Mouse (Mus musculus) frontal cortex, postnatal 10 days (tissue): ENCODE results near the gene Kcnh1.

Experiments used
- DNase-seq, 2 experiments: peaks; one replicate each; pipeline ENCODE4 v3.0.0; 2022; ENCODE audit warnings: low spot score in 2 of 2, mixed read lengths in 1 of 2

The Kcnh1 gene

DNA sequence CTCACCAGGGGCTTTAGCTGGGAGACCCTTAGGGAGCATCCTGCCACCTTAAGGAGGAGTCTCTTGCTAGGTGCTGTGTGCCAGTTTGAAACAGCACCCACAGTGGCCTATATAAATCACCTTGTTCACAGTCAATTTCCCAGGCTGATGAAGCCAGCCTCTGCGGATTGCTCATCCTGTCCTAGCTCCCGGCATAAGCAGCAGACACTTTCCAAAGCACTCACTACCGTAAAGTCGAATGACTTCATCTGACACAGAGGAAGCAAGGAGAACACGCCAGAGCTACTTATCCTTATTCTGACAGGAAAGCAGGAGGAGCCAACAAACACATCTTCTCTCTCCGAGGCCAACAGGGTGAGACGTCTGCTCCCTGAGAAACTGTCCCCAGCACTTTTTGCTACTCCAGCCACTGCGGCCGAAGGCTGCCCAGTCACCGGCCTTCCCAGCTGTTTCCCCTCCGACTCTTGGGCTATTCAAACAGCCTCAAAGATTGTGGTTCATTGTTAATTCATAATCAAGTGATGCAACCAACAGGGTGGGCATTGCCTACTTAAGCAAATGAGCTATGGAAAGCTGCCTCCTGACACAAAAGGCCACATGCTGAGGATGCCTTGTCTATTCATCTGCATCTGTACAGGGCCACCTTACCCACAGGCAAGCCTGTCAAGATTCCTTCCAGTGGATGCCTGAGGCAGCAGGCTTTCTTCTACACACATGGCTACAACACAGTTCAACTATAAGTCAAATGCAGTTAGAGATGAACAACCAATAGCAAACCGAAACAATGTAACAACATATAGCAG, 332.0 kb downstream of the Kcnh1 start:
- no peak for DNase-seq

DNA sequence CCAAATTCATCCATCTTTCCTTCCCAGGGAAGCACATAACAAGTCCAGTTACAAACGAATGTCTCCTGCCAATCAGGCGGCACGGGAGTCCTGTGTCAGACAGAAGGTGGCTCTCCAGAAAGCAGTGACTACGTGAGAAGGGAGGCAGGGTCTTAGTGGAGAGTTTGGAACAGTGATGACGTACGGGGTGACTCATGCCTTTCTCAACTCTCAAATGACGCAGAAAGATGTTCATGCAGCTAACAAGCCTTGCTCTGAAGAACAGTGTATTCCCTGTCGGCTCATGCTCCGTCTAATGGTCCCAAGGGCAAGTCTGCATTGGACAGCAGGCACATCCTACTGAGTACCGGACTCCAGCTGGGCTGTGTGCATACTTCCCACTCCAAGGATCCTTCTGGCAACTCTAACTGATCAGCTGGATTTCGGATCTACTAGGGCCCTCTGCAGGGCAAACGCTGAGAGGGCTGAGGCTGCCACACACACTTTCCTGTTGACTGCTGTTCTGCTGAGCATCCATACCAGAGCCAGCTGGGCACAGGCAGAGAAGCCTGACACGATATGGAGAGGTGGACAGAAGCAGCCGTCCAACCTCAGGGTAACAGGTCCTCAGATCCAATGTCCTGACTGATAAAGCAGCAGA, 335.3 kb downstream of the Kcnh1 start:
- no peak for DNase-seq

GRCm38 (mm10) chr1:192531490-192532146, 341.0 kb downstream of the Kcnh1 start:
- no peak for DNase-seq

DNA sequence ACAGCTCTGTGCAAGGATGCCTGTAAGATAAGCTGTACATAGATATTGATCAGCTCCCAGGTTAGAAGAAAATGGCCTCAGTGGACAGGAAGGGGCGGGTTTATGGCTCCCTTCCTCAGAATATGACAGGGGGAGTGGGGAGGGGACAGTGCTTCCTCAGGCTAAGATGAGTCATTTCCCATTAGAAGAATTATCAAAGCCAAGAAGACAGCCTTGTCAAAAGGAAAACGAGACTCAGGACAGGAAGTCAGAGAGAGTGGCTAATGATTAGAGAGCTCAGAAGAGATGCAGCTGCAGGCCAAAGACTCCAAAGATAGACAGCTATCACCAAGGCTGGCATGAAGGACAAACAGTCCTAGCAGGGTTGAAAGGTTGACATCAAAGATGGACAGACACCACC, 341.6 kb downstream of the Kcnh1 start:
- DNase-seq: no peak

- no peak for DNase-seq
These were observed 342.4 kb downstream of the Kcnh1 start for GRCm38 (mm10) chr1:192533016-192533415.

DNA sequence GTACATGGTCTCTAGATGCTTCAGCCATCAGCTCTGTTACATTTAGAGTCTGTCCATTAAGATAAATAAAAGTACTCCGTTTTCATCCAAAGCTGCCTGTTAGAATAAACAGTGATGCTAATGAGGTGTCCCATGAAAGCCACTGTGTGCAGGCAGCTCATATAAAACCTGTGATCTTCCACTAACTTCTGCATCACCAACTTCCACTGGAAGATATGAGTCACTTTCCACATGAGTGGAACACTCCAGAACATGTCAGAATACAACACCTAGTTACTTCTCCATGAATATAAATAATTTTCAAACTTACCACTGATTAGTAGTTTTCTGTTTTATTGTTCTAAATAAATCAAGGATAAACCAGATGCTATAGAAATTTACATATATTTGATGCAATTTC, 345.9 kb downstream of the Kcnh1 start:
- no peak for DNase-seq

DNA sequence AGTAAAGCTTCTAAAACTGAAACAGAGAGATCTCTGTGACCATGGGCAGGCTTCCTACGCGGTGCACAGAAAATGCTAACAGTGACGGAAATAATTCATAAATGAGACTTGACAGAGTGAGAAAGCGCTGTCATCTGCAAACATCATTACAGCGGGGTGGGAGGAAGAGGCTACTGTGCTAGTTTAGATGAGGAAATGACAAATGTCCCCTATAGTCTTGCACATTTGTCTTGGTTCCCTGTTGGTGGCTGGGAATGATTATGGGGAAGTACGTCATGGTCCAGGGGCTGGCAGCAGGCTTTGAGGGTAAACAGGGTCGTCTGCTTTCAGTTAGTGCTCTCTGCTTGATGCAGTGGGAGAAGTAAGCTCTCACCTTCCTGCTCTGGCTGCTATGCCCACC, 346.6 kb downstream of the Kcnh1 start:
- DNase-seq: no peak

- no peak for DNase-seq
These were observed 351.5 kb downstream of the Kcnh1 start for GRCm38 (mm10) chr1:192542093-192542492.

DNA sequence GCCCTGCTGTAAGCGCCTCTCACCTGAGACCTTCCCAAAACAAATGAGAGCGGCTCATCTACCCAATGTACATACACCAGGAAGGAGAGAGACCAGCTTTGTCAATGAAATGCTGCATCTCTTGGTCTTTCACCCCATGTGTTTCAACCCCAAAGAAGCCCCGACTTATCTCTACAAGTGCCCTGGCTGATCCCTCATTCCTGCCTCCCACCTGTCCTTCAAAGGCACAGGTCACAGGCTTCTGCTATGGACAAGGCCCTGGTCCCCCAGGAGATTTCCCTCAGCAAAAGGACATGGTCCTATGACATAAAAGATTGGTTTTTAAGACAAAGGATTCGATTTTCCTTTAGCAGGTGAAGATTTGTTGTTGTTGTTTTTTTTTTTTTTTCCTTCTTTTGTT, 353.1 kb downstream of the Kcnh1 start:
- DNase-seq: no peak

GRCm38 (mm10) chr1:192544091-192544490, 353.5 kb downstream of the Kcnh1 start:
- no peak for DNase-seq

DNA sequence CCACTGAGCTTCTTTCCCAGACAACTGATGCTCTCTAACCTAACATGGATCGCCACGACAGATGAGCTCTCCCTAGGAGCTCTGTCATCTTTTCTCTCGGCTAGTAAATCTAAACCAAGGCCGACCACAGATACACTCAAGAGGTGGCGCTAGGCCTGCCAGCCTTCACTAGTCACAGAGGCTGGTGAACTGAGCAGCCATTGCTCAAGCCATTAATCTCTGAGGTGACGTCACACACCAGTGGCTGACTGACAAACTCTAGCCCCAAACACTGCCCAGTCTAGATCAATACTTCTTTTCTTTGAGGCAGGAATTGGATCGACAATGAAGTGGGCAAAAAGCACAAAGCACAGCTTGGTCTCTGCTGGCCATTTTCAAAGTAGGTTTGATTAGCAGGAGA, 354.3 kb downstream of the Kcnh1 start:
- no peak for DNase-seq

DNA sequence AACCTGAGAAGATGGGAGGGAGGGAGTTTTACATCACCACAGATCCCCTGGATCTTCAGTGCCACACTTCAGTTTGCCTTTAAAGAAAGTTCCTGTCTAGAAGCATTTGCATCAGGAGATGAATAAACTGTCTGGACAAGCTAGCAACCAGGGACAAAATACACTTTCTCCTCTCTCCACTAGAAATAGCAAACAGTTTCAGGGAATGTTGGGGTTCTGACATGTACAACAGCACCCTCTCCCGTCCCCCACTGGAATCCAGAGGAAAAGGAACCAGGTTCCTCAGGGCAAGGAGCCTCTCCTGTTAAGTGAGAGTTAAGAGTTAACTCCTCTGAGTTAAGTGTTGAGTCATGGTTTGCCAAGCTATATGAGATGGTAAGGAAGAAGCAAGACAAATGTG, 356.3 kb downstream of the Kcnh1 start:
- no peak for DNase-seq

DNA sequence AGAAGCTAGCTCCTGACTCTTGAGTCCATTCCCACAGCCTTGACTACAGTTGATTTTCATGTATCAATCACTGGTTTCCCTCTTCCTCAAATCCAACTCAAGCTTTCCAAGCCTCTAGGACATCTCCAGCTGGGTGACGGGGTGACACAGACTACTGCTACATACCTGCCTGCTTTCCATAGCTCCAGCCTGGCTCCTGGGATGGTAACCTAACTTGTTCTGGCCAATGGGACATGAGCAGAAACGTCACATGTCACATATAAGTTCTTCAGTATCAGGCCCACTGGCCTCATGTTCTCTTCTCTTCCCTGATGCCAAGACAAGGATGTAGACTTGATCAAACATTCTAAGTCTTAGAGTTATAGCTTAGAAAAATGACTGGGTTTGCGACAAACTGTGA, 360.0 kb downstream of the Kcnh1 start:
- no peak for DNase-seq

- no peak for DNase-seq
These were observed 364.9 kb downstream of the Kcnh1 start for GRCm38 (mm10) chr1:192555516-192555915.

DNA sequence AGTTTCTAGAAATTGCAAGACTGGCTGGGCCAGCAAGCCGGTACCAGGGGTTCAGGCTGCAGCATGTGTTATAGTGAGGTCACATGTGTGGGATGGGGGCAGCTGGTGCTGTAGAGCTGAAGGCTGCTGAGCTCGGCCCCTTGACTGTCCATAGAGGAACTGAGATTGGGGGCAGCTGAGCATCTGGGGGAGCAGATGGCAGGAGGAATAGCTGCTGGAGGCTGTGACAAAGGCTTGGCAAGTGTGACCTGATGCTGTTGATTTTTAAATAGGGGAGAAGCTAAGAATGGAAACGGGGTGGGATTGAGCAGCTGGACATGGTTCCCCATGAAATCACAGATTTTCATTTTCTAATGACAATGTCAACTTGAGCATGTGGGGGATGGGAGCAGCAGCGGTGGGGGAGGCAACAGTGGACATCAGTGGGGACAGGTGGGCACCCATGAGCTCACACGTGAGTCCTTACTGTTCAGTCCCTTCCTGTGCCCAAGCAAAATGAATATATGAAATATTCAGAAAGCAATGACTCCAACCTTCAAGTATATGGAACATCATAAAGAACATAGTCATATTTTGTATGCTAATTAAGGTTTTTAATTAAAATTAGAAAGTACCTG, 367.5 kb downstream of the Kcnh1 start:
- no peak for DNase-seq

DNA sequence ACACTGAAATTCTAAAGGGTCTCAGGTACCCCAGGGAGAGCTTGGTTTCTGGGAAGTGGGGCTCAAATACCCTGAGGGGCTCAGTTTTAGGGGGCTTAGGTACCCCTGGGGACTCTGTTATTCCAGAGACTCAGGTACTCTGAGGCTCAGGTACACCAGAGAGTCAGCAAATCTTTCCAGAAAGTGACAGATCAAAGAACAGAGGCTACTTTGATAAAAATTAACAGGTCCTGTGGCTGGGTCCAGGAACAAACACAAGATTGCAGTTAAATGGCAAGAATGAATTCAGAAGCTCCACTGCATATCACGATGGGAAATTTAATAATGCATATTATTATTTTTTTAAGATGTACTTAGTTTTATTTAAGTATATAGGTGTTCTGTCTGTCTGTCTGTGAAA, 368.8 kb downstream of the Kcnh1 start:
- DNase-seq: no peak
